Mouse (Mus musculus): ENCODE data around the gene Olfr620. TPM values are rescaled to one million over a fixed set of nuclear protein-coding genes. Genes with fewer than 3 reads are reported as not detected.

Olfr620 gene
- polyA plus RNA-seq (2012; rRNA removed): not detected in 2 replicates

DNA sequence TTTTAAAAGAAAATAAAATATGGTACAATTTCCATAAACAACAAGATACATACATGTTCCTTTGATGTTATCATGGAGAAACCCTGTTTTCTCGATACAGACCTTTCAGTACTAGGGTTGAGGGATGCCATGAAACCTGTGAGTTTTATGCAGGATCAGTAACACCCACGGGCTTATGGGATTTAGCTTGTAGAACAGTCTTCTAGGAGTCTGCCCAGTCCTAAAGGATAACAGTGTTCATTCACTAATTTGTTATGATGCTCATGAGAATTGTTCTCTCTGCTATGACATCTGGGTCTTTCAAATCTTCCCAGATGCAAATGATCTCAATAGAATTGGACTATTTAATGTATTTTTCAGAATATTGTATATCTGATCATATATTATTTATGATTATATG, at the start of gene Olfr620:
Gene Olfr620, minus strand, starts transcription at position 101 of the 400 bp plus-strand sequence.

DNA sequence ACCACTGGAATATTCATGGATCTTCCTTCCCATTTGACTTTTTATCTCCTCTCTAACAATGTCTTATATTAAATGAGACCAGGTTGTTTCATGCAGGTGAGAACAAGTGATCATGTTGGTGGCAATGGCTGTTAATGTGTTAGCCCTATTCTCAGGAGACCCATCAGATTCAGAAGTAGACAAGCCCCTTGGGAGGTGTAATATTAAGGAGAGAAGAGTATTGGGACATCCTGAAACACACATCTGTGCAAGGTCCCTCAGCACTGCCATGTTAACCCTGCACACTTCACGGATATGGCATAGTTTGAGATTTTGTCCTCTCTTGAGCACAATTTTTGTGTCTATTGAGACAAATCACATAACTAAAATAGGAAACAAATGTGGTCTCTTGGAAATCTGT, 30.3 kb upstream of the Olfr620 start, which contains the start of gene Olfr622:
Gene Olfr622, minus strand, starts transcription at position 101 of the 400 bp plus-strand sequence.

DNA sequence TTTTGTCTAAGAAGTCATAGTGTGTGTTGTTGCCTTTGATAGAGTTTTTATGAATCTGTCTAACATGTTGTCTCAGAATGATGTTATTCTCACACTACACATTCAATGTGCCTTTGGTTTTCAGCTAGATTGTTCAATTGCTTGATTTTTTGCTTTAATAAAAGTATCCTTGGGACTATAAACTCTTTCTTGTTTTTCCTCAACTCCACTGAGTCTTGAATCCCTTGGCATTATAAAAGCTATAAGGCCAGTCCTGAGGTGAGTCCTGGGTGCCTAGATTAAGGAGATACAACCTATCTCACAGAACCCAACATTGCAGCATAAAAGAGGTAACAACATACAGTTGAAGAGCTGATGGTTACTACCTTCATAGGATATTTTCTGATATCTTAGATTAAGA, 12.1 kb downstream of the Olfr620 start, which contains the start of gene Olfr619:
Gene Olfr619, plus strand, starts transcription at position 301 of the 400 bp plus-strand sequence.

DNA sequence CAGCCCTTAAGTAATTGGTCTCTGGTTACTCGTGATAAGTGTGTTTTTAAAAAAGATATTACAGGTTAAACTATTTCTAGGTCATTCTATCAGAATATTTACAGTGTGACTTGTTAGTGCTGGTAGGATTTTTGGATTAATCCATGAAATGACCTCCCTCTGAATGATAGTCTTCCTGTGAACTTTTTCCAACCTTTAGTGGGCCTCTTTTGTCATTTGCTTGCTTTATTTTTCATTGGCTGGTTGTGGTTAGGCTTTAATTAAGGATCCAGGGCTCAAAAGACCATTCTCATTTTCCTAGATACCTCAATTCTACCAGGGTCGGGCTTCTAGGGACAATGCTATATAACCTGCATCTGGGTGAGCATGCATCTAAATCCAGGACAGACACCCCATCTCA, 22.5 kb downstream of the Olfr620 start, which contains the start of gene Olfr618:
Gene Olfr618, plus strand, starts transcription at position 301 of the 400 bp plus-strand sequence.

DNA sequence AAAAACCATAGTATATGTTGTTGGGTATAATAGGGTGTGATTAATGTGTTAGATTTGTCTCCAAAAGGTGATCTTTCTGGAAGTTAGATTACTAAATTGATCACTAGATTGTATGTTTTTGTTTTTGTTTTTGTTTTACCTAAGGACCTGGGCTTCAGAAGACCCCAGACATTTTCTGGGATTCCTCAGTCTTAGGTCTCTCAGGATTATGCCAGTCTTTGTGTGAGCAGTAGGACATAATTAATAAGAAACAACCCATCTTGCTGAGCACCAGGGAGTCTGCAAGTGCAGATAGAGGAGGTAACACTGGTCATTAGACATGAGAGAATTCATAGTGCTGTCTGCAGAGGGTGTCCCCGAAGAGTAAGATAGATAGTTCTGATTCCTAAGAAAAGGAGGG, 39.6 kb downstream of the Olfr620 start, which contains the start of gene Olfr617:
Gene Olfr617, plus strand, starts transcription at position 301 of the 400 bp plus-strand sequence.

DNA sequence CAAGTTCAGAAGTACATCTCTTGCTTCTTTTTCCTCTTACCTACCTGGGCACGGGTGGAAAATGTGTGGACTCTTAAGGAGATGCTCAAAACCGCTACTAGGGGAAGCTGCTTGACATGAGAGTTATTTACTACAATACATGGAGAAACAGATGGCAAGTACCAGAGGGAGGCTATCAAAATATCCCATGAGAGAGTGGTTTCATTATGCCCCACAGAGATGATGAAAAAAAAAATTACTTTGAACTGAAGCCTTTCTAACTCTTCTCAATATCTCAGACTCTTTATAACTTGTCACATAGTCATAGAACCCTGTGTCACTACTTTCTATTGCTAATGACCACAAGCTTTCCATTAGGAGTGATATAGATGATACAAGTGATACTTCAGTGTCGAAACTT, 43.3 kb downstream of the Olfr620 start, which contains the start of gene Olfr616:
Gene Olfr616, minus strand, starts transcription at position 101 of the 400 bp plus-strand sequence.

DNA sequence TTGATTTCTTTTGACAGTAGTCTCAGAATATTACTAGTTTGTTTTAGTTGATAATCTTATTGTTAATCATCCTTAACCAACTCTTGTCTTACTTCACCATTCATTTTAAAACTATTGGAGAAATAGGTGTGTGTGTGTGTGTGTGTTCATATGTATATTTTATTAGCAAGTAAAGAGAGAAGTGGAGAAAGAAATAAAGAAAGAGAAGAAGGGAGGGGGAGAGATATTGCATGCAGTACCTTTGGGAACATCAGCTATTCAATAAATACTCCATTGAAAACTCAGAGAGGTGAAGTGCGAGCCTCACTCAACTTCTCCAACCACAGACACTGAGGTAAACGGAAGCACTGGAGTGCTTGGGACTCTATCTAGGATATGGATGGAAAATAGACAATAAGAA, 56.6 kb downstream of the Olfr620 start, which contains the start of gene Olfr615:
Gene Olfr615, plus strand, starts transcription at position 301 of the 400 bp plus-strand sequence.

Other genes with a start within 250 kb of the Olfr620 start
- not detected in 2 replicates for gene Olfr601, start 249.9 kb downstream of the Olfr620 start, polyA plus RNA-seq (2012; rRNA removed)
- gene Olfr603, start 226.4 kb downstream of the Olfr620 start, polyA plus RNA-seq (2012; rRNA removed): not detected in 2 replicates
- not detected in 2 replicates for gene Usp17lc, start 197.5 kb downstream of the Olfr620 start, polyA plus RNA-seq (2012; rRNA removed)
- gene Olfr605, start 167.1 kb downstream of the Olfr620 start, polyA plus RNA-seq (2012; rRNA removed): not detected in 2 replicates
- gene Olfr606, start 163.5 kb downstream of the Olfr620 start, polyA plus RNA-seq (2012; rRNA removed): not detected in 2 replicates
- not detected in 2 replicates for gene Olfr607, start 148.4 kb downstream of the Olfr620 start, polyA plus RNA-seq (2012; rRNA removed)
- gene Olfr608, start 142.7 kb downstream of the Olfr620 start, polyA plus RNA-seq (2012; rRNA removed): not detected in 2 replicates
- not detected in 2 replicates for gene Olfr609, start 114.5 kb downstream of the Olfr620 start, polyA plus RNA-seq (2012; rRNA removed)
- not detected in 2 replicates for gene Olfr610, start 100.4 kb downstream of the Olfr620 start, polyA plus RNA-seq (2012; rRNA removed)
- not detected in 2 replicates for gene Olfr611, start 91.7 kb downstream of the Olfr620 start, polyA plus RNA-seq (2012; rRNA removed)
- not detected in 2 replicates for gene Olfr612, start 69.8 kb downstream of the Olfr620 start, polyA plus RNA-seq (2012; rRNA removed)
- not detected in 2 replicates for gene Olfr613, start 64.5 kb downstream of the Olfr620 start, polyA plus RNA-seq (2012; rRNA removed)
- gene Olfr615, start 56.5 kb downstream of the Olfr620 start, polyA plus RNA-seq (2012; rRNA removed): not detected in 2 replicates
- not detected in 2 replicates for gene Olfr616, start 43.4 kb downstream of the Olfr620 start, polyA plus RNA-seq (2012; rRNA removed)
- gene Olfr617, start 39.5 kb downstream of the Olfr620 start, polyA plus RNA-seq (2012; rRNA removed): not detected in 2 replicates
- gene Olfr618, start 22.4 kb downstream of the Olfr620 start, polyA plus RNA-seq (2012; rRNA removed): not detected in 2 replicates
- gene Olfr619, start 12.0 kb downstream of the Olfr620 start, polyA plus RNA-seq (2012; rRNA removed): not detected in 2 replicates
- not detected in 2 replicates for gene Olfr622, start 30.2 kb upstream of the Olfr620 start, polyA plus RNA-seq (2012; rRNA removed)
- not detected in 2 replicates for gene Olfr623, start 51.2 kb upstream of the Olfr620 start, polyA plus RNA-seq (2012; rRNA removed)
- gene Olfr624, start 58.7 kb upstream of the Olfr620 start, polyA plus RNA-seq (2012; rRNA removed): not detected in 2 replicates
- gene Olfr625-ps1, start 70.2 kb upstream of the Olfr620 start, polyA plus RNA-seq (2012; rRNA removed): not detected in 2 replicates
- gene Olfr243, start 102.1 kb upstream of the Olfr620 start, polyA plus RNA-seq (2012; rRNA removed): not detected in 2 replicates
- gene Olfr628, start 117.8 kb upstream of the Olfr620 start, polyA plus RNA-seq (2012; rRNA removed): not detected in 2 replicates
- not detected in 2 replicates for gene Olfr629, start 132.4 kb upstream of the Olfr620 start, polyA plus RNA-seq (2012; rRNA removed)
- not detected in 2 replicates for gene Olfr630, start 144.8 kb upstream of the Olfr620 start, polyA plus RNA-seq (2012; rRNA removed)
- gene Olfr69, start 159.1 kb upstream of the Olfr620 start, polyA plus RNA-seq (2012; rRNA removed): not detected in 2 replicates
- not detected in 2 replicates for gene Olfr68, start 167.2 kb upstream of the Olfr620 start, polyA plus RNA-seq (2012; rRNA removed)
- not detected in 2 replicates for gene Olfr67, start 179.3 kb upstream of the Olfr620 start, polyA plus RNA-seq (2012; rRNA removed)
- 19.7 and 97.2 TPM in 2 replicates for gene Hbb-bt, start 201.5 kb upstream of the Olfr620 start, polyA plus RNA-seq (2012; rRNA removed)
- 178 and 1,004 TPM in 2 replicates for gene Hbb-bs, start 215.6 kb upstream of the Olfr620 start, polyA plus RNA-seq (2012; rRNA removed)
- not detected in 2 replicates for gene Hbb-bh2, start 228.0 kb upstream of the Olfr620 start, polyA plus RNA-seq (2012; rRNA removed)
- gene Hbb-bh1, start 230.6 kb upstream of the Olfr620 start, polyA plus RNA-seq (2012; rRNA removed): not detected in 2 replicates
- gene Hbb-y, start 240.7 kb upstream of the Olfr620 start, polyA plus RNA-seq (2012; rRNA removed): not detected in 2 replicates